Mouse (Mus musculus) heart, postnatal 4 days (tissue): Measurements from ENCODE around the gene Rnf145. TPM values are rescaled to one million over a fixed set of nuclear protein-coding genes. Genes with fewer than 3 reads are reported as not detected.

ENCODE experiments used
- DNase-seq: peaks from one replicate; pipeline ENCODE4 v3.0.0; 2021
- total RNA-seq, 2 experiments: library from RNA; stranded (reverse); gene quantifications; 2 replicates each; pipeline ENCODE4 v1.2.3; 2021

Gene Rnf145
- total RNA-seq, 2 experiments from 2014 or later: 30.0 TPM

GRCm38 (mm10) chr11:44537403-44537802, 18.6 kb downstream of the Rnf145 start:
- DNase-seq: no peak

- no peak for DNase-seq
These were observed 19.3 kb downstream of the Rnf145 start for GRCm38 (mm10) chr11:44538101-44538500.

GRCm38 (mm10) chr11:44538501-44539290, 19.9 kb downstream of the Rnf145 start:
- DNase-seq: no peak

- DNase-seq: no peak
These were observed 20.6 kb downstream of the Rnf145 start for GRCm38 (mm10) chr11:44539291-44539930.

GRCm38 (mm10) chr11:44540243-44540642, 21.5 kb downstream of the Rnf145 start:
- DNase-seq: no peak

GRCm38 (mm10) chr11:44541280-44541679, 22.5 kb downstream of the Rnf145 start:
- no peak for DNase-seq

GRCm38 (mm10) chr11:44541813-44542212, 23.0 kb downstream of the Rnf145 start:
- DNase-seq: no peak

- no peak for DNase-seq
These were observed 24.8 kb downstream of the Rnf145 start for GRCm38 (mm10) chr11:44543593-44543992.

- no peak for DNase-seq
These were observed 25.2 kb downstream of the Rnf145 start for GRCm38 (mm10) chr11:44543996-44544395.

- DNase-seq: no peak
These were observed 26.4 kb downstream of the Rnf145 start for GRCm38 (mm10) chr11:44545181-44545580.

- DNase-seq: no peak
These were observed 27.5 kb downstream of the Rnf145 start for GRCm38 (mm10) chr11:44546250-44546649.

- DNase-seq: no peak
These were observed 29.0 kb downstream of the Rnf145 start for GRCm38 (mm10) chr11:44547651-44548196.

- no peak for DNase-seq
These were observed 30.1 kb downstream of the Rnf145 start for GRCm38 (mm10) chr11:44548816-44549215.

GRCm38 (mm10) chr11:44549511-44550278, 30.9 kb downstream of the Rnf145 start:
- DNase-seq: no peak

- no peak for DNase-seq
These were observed 32.2 kb downstream of the Rnf145 start for GRCm38 (mm10) chr11:44550996-44551395.

GRCm38 (mm10) chr11:44554339-44554738, 35.6 kb downstream of the Rnf145 start:
- DNase-seq: no peak

- no peak for DNase-seq
These were observed 39.8 kb downstream of the Rnf145 start for GRCm38 (mm10) chr11:44558521-44558920.

- DNase-seq: no peak
These were observed 40.7 kb downstream of the Rnf145 start for GRCm38 (mm10) chr11:44559466-44559865.

- DNase-seq: no peak
These were observed 41.6 kb downstream of the Rnf145 start for GRCm38 (mm10) chr11:44560396-44560795.

GRCm38 (mm10) chr11:44561476-44562015, 42.8 kb downstream of the Rnf145 start:
- no peak for DNase-seq

- no peak for DNase-seq
These were observed 43.8 kb downstream of the Rnf145 start for GRCm38 (mm10) chr11:44562389-44563135.
